Mouse (Mus musculus) lung, postnatal 10 days (tissue): ENCODE measurements around the gene Acvr1.
A peak's percentile ranks its signal among the peaks of the same experiment; 100 is the strongest.

Experiments
- DNase-seq: peaks from one replicate; pipeline ENCODE4 v3.0.0; 2021

The Acvr1 gene

GRCm38 (mm10) chr2:58469816-58470215 lies 97.1 kb downstream of the Acvr1 start, which contains the start of gene Gm17409:
TSS of gene Gm17409 (plus strand) at chr2:58470116.
- DNase-seq = no peak

GRCm38 (mm10) chr2:58458820-58459371 lies 108.1 kb downstream of the Acvr1 start:
- DNase-seq = peak; percentile 47

- DNase-seq = no peak
These were observed 109.5 kb downstream of the Acvr1 start for GRCm38 (mm10) chr2:58457488-58457865.

GRCm38 (mm10) chr2:58456843-58457487 lies 110.0 kb downstream of the Acvr1 start:
- no peak for DNase-seq

- DNase-seq = no peak
These were observed 112.7 kb downstream of the Acvr1 start for GRCm38 (mm10) chr2:58454095-58454865.

GRCm38 (mm10) chr2:58447001-58447400 lies 120.0 kb downstream of the Acvr1 start:
- DNase-seq = no peak

- no peak for DNase-seq
These were observed 123.8 kb downstream of the Acvr1 start for GRCm38 (mm10) chr2:58443163-58443562.

GRCm38 (mm10) chr2:58436911-58437310 lies 130.0 kb downstream of the Acvr1 start:
- no peak for DNase-seq

- no peak for DNase-seq
These were observed 131.4 kb downstream of the Acvr1 start for GRCm38 (mm10) chr2:58435507-58435906.

GRCm38 (mm10) chr2:58434438-58434837 lies 132.5 kb downstream of the Acvr1 start:
- no peak for DNase-seq

GRCm38 (mm10) chr2:58433317-58433716 lies 133.6 kb downstream of the Acvr1 start:
- no peak for DNase-seq

- no peak for DNase-seq
These were observed 134.7 kb downstream of the Acvr1 start for GRCm38 (mm10) chr2:58432211-58432610.

GRCm38 (mm10) chr2:58425436-58426004 lies 141.4 kb downstream of the Acvr1 start:
- DNase-seq = no peak

GRCm38 (mm10) chr2:58423319-58423718 lies 143.6 kb downstream of the Acvr1 start:
- no peak for DNase-seq

GRCm38 (mm10) chr2:58419571-58419970 lies 147.4 kb downstream of the Acvr1 start:
- no peak for DNase-seq

GRCm38 (mm10) chr2:58418109-58418508 lies 148.8 kb downstream of the Acvr1 start:
- DNase-seq = no peak

GRCm38 (mm10) chr2:58417684-58418083 lies 149.3 kb downstream of the Acvr1 start:
- no peak for DNase-seq

- DNase-seq = no peak
These were observed 151.9 kb downstream of the Acvr1 start for GRCm38 (mm10) chr2:58415037-58415436.

GRCm38 (mm10) chr2:58408926-58409634 lies 157.9 kb downstream of the Acvr1 start:
- no peak for DNase-seq

GRCm38 (mm10) chr2:58403481-58403880 lies 163.5 kb downstream of the Acvr1 start:
- no peak for DNase-seq

GRCm38 (mm10) chr2:58388601-58389000 lies 178.4 kb downstream of the Acvr1 start:
- no peak for DNase-seq

GRCm38 (mm10) chr2:58380020-58380419 lies 186.9 kb downstream of the Acvr1 start:
- DNase-seq = no peak

GRCm38 (mm10) chr2:58379475-58379874 lies 187.5 kb downstream of the Acvr1 start:
- DNase-seq = no peak
